In genomic region chr2:74451578-74451977, GRCm38 (mm10) we compare ENCODE assay signal across 9 mouse cellular contexts.
DNase-seq lines count a peak whose midpoint lies in the region; ATAC-seq and TF ChIP-seq lines count a peak whose summit lies in the region.
"Had no signal": no experiment of that assay in that cellular context is flagged by ENCODE, and none has a peak within 500 bp of the region (broad histone marks: within the 10 kb centered on the region; RNA-seq: fewer than 3 reads in every experiment).

No protein-coding gene starts in this region.

- 36% methylated on average over 6 of the region's 6 CpGs for WGBS in hindbrain, embryonic 12.5 days
- 35% methylated on average over 6 of the region's 6 CpGs for WGBS in lung, postnatal 0 days
- 33% methylated on average over 6 of the region's 6 CpGs for WGBS in stomach, postnatal 0 days
- 23% methylated on average over 6 of the region's 6 CpGs for WGBS in cerebellum, adult 2 months
- whole genome bisulfite sequencing in liver, embryonic 12.5 days (ENCODE audit: insufficient replicate concordance), result 51% methylated on average over 6 of the region's 6 CpGs

- no peak overlapping the region for H3K9ac ChIP-seq in hindbrain, embryonic 12.5 days
- no peak overlapping the region for H3K9ac ChIP-seq in lung, postnatal 0 days (replicated peaks; ENCODE audit: low read depth)
- H3K9ac ChIP-seq in stomach, postnatal 0 days (ENCODE audit: low read length), result no peak overlapping the region
- no peak overlapping the region for H3K9ac ChIP-seq in liver, embryonic 12.5 days

- H3K27ac ChIP-seq in hindbrain, embryonic 12.5 days, result peak overlapping the region; percentile 71
- H3K27ac ChIP-seq in lung, postnatal 0 days (ENCODE audit: low read length), result no peak overlapping the region
- H3K27ac ChIP-seq in stomach, postnatal 0 days (replicated peaks), result no peak overlapping the region
- no peak overlapping the region for H3K27ac ChIP-seq in cerebellum, adult 2 months (ENCODE audit: insufficient read depth, low read length)
- no peak overlapping the region for H3K27ac ChIP-seq in liver, embryonic 12.5 days

- no peak for TF ChIP-seq CTCF in lung, postnatal 0 days (IDR thresholded peaks at IDR 0.05)
- no peak for TF ChIP-seq CTCF in stomach, postnatal 0 days (IDR thresholded peaks at IDR 0.05; ENCODE audit: low read depth)
- TF ChIP-seq CTCF in cerebellum, adult 2 months (IDR thresholded peaks at IDR 0.05; ENCODE audit: borderline replicate concordance, insufficient read depth, low read depth, low read length), result no peak

- peaks cover 28% of the 10 kb centered on the region for H3K4me1 ChIP-seq in hindbrain, embryonic 12.5 days
- H3K4me1 ChIP-seq in lung, postnatal 0 days (ENCODE audit: insufficient read depth, low read depth, low read length), result no peaks in the 10 kb centered on the region
- no peaks in the 10 kb centered on the region for H3K4me1 ChIP-seq in stomach, postnatal 0 days (replicated peaks; ENCODE audit: control insufficient read depth, insufficient read depth)
- H3K4me1 ChIP-seq in cerebellum, adult 2 months (ENCODE audit: control insufficient read depth, insufficient read depth, low read length), result no peaks in the 10 kb centered on the region
- no peaks in the 10 kb centered on the region for H3K4me1 ChIP-seq in liver, embryonic 12.5 days

- TF ChIP-seq POLR2A in cerebellum, adult 2 months (IDR thresholded peaks at IDR 0.05; ENCODE audit: borderline replicate concordance, insufficient read depth, low read length), result no peak

- H3K4me3 ChIP-seq in hindbrain, embryonic 12.5 days, result no peak overlapping the region
- H3K4me3 ChIP-seq in lung, postnatal 0 days (ENCODE audit: low read depth, low read length), result no peak overlapping the region
- no peak overlapping the region for H3K4me3 ChIP-seq in stomach, postnatal 0 days (ENCODE audit: low read depth, low read length)
- no peak overlapping the region for H3K4me3 ChIP-seq in cerebellum, adult 2 months (replicated peaks; ENCODE audit: insufficient read depth, low read depth, low read length)
- no peak overlapping the region for H3K4me3 ChIP-seq in liver, embryonic 12.5 days

- ATAC-seq in hindbrain, embryonic 12.5 days (ENCODE audit: low FRiP score), result no peak
- peak; percentile 44; the same call in 1 of the 2 replicates for ATAC-seq in lung, postnatal 0 days
- no peak for ATAC-seq in stomach, postnatal 0 days (ENCODE audit: low FRiP score, low TSS enrichment)
- no peak for ATAC-seq in liver, embryonic 12.5 days
- ATAC-seq: Patski had no signal

- no peaks in the 10 kb centered on the region for H3K36me3 ChIP-seq in hindbrain, embryonic 12.5 days
- no peaks in the 10 kb centered on the region for H3K36me3 ChIP-seq in lung, postnatal 0 days (ENCODE audit: insufficient read depth, low read length)
- H3K36me3 ChIP-seq in stomach, postnatal 0 days (ENCODE audit: control insufficient read depth, insufficient read depth, low read length), result no peaks in the 10 kb centered on the region
- no peaks in the 10 kb centered on the region for H3K36me3 ChIP-seq in liver, embryonic 12.5 days

- TF ChIP-seq EP300 in lung, postnatal 0 days (IDR thresholded peaks at IDR 0.05), result no peak
- no peak for TF ChIP-seq EP300 in stomach, postnatal 0 days (optimal IDR thresholded peaks at IDR 0.05)

- no peaks in the 10 kb centered on the region for H3K27me3 ChIP-seq in hindbrain, embryonic 12.5 days
- H3K27me3 ChIP-seq in lung, postnatal 0 days (replicated peaks; ENCODE audit: insufficient read depth, low read length), result no peaks in the 10 kb centered on the region
- H3K27me3 ChIP-seq in stomach, postnatal 0 days (ENCODE audit: control insufficient read depth, insufficient read depth, low read length), result no peaks in the 10 kb centered on the region
- no peaks in the 10 kb centered on the region for H3K27me3 ChIP-seq in cerebellum, adult 2 months (ENCODE audit: control insufficient read depth, insufficient read depth, low read length)
- no peaks in the 10 kb centered on the region for H3K27me3 ChIP-seq in liver, embryonic 12.5 days (replicated peaks)

- H3K9me3 ChIP-seq in hindbrain, embryonic 12.5 days (replicated peaks), result no peaks in the 10 kb centered on the region
- H3K9me3 ChIP-seq in lung, postnatal 0 days (ENCODE audit: low read length), result no peaks in the 10 kb centered on the region
- no peaks in the 10 kb centered on the region for H3K9me3 ChIP-seq in stomach, postnatal 0 days (ENCODE audit: control insufficient read depth, low read length)
- no peaks in the 10 kb centered on the region for H3K9me3 ChIP-seq in liver, embryonic 12.5 days (replicated peaks)

- H3K4me2 ChIP-seq in hindbrain, embryonic 12.5 days (replicated peaks), result peak overlapping the region; percentile 21; the same call in 1 of the 2 replicates
- no peak overlapping the region for H3K4me2 ChIP-seq in lung, postnatal 0 days (replicated peaks; ENCODE audit: low read depth, low read length)
- no peak overlapping the region for H3K4me2 ChIP-seq in stomach, postnatal 0 days (replicated peaks; ENCODE audit: low read depth)
- no peak overlapping the region for H3K4me2 ChIP-seq in liver, embryonic 12.5 days

- DNase-seq in right cerebral cortex, postnatal 10 days (ENCODE audit: low spot score in 2 of 2), result peak; percentile 35 to 45
- DNase-seq in right cerebral cortex, postnatal 25 days, result no peak
- peak; percentile 56 for DNase-seq in lung, postnatal 0 days (ENCODE audit: low spot score)
- DNase-seq in stomach, postnatal 0 days (ENCODE audit: low spot score), result peak; percentile 14
- DNase-seq in cerebellum, adult 2 months, result no peak
- no peak for DNase-seq in thymus, adult 18-20 months

Comparison
In these comparisons a context has a peak if more than half of its experiments do, and no peak if none do; other contexts are left out.
1. DNase-seq: peak in right cerebral cortex, postnatal 10 days (2 of 2), lung, postnatal 0 days (single experiment) and stomach, postnatal 0 days (single experiment); none in right cerebral cortex, postnatal 25 days (single experiment), cerebellum, adult 2 months (0 of 2) and thymus, adult 18-20 months (0 of 2).